Mouse (Mus musculus): ENCODE measurements around the gene Zfp688.

GRCm38 (mm10) chr7:127392251-127392824 is 29.5 kb downstream of the Zfp688 start:
- TF ChIP-seq CTCF (IDR thresholded peaks at IDR 0.05; ENCODE audit: borderline replicate concordance, control insufficient read depth, extremely low read depth, insufficient read depth, low read length, poor library complexity) (no peak), POLR2A (IDR thresholded peaks at IDR 0.05; ENCODE audit: control insufficient read depth, extremely low read depth, insufficient read depth, low read length, poor library complexity) (no peak)
